Comparison of ENCODE assay signal across 25 mouse cellular contexts in the genomic region with DNA sequence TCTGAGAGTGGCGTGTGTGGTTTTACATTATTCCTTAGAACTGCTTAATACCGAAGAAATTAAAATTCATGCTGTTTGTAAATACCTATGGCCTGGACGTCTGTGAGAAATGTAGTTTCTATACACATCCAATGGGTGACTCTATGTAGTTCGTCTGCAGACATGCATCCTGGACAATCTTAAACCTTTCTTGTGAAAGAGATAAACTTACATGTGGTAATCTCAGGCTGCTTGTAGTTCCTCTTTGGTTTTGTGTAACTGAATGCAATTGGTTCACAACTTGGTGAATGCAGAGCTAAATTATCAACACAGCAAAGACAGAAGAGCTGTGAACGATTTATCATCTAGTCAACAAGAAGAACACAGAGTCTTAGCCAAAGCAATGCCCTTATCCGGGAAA. TPM values are rescaled to one million over a fixed set of nuclear protein-coding genes. Genes with fewer than 3 reads are reported as not detected.
DNase-seq lines count a peak whose midpoint lies in the region; ATAC-seq and TF ChIP-seq lines count a peak whose summit lies in the region.
"Had no signal": no experiment of that assay in that cellular context is flagged by ENCODE, and none has a peak within 500 bp of the region (broad histone marks: within the 10 kb centered on the region; RNA-seq: fewer than 3 reads in every experiment).

No protein-coding gene starts in this region.

- TF ChIP-seq RAD21 in MEL (IDR thresholded peaks at IDR 0.05; ENCODE audit: low read depth, low read length) = no peak

- peak; percentile 36 for ATAC-seq in common myeloid progenitor, adult 5-6 weeks (replicated peaks; ENCODE audit: low read depth, poor library complexity, severe bottlenecking)
- ATAC-seq in megakaryocyte, adult 5-6 weeks (ENCODE audit: poor library complexity, severe bottlenecking) = peak; percentile 81
- ATAC-seq in liver, embryonic 11.5 days (replicated peaks; ENCODE audit: low FRiP score) = no peak
- ATAC-seq: activated CD4-positive, CD25-positive, alpha-beta regulatory T cell, adult 4 months; CD4-positive, CD25-positive, alpha-beta regulatory T cell, adult 4 months; forebrain, embryonic 13.5 days; forebrain, embryonic 15.5 days; forebrain, postnatal 0 days; Patski had no signal

- DNase-seq in MEL (ENCODE audit: low read depth, low spot score) = peak; percentile 26
- no peak for DNase-seq in kidney, postnatal 25 days
- no peak for DNase-seq in cerebellum, postnatal 4 days (ENCODE audit: low spot score in 2 of 2)
- DNase-seq in liver, embryonic 11.5 days (ENCODE audit: low spot score) = no peak
- DNase-seq in spleen, postnatal 10 days (ENCODE audit: low spot score in 2 of 2) = no peak
- DNase-seq: adrenal gland, adult 8-10 months; adrenal gland, postnatal 14 days; B cell, adult 2 months; cerebellum, adult 11 months; cerebellum, adult 18-20 months; cerebellum, adult 9-10 months; cerebellum, postnatal 10 days; cerebellum, postnatal 25 days; forebrain, postnatal 0 days had no signal

- H3K4me2 ChIP-seq in liver, embryonic 11.5 days = no peak overlapping the region
- H3K4me2 ChIP-seq: embryonic facial prominence, embryonic 12.5 days; forebrain, embryonic 13.5 days; forebrain, embryonic 15.5 days had no signal

- H3K79me2 ChIP-seq in MEL (ENCODE audit: control insufficient read depth, insufficient read depth, low read length, poor library complexity) = no peaks in the 10 kb centered on the region

- H3K4me3 ChIP-seq in MEL (ENCODE audit: control insufficient read depth in 1 of 2, insufficient read depth in 1 of 2, low read depth in 2 of 2, low read length in 2 of 2) = no peak overlapping the region
- no peak overlapping the region for H3K4me3 ChIP-seq in liver, embryonic 11.5 days (ENCODE audit: low read depth, low read length)
- H3K4me3 ChIP-seq: embryonic facial prominence, embryonic 10.5 days; embryonic facial prominence, embryonic 12.5 days; forebrain, embryonic 13.5 days; forebrain, embryonic 15.5 days had no signal

- H3K36me3 ChIP-seq in MEL (ENCODE audit: control insufficient read depth in 1 of 2, insufficient read depth in 2 of 2, low read length in 2 of 2) = no peaks in the 10 kb centered on the region
- H3K36me3 ChIP-seq in liver, embryonic 11.5 days (ENCODE audit: control insufficient read depth, insufficient read depth, low read length) = no peaks in the 10 kb centered on the region
- H3K36me3 ChIP-seq: embryonic facial prominence, embryonic 10.5 days; embryonic facial prominence, embryonic 12.5 days; forebrain, embryonic 15.5 days; G1E had no signal

- no peaks in the 10 kb centered on the region; a peak in 1 of 4 replicates for H3K27me3 ChIP-seq in MEL (ENCODE audit: control insufficient read depth in 1 of 2, insufficient read depth in 2 of 2, low read length in 2 of 2)
- H3K27me3 ChIP-seq in liver, embryonic 11.5 days (replicated peaks; ENCODE audit: control insufficient read depth, insufficient read depth, low read length) = no peaks in the 10 kb centered on the region
- H3K27me3 ChIP-seq: CH12.LX; embryonic facial prominence, embryonic 12.5 days; forebrain, embryonic 13.5 days; forebrain, embryonic 15.5 days had no signal

- no peak overlapping the region for H3K27ac ChIP-seq in MEL (ENCODE audit: control insufficient read depth, low read depth, low read length)
- H3K27ac ChIP-seq in liver, embryonic 11.5 days (ENCODE audit: low read depth, low read length) = no peak overlapping the region
- H3K27ac ChIP-seq: embryonic facial prominence, embryonic 10.5 days; embryonic facial prominence, embryonic 12.5 days; forebrain, embryonic 13.5 days; forebrain, embryonic 15.5 days had no signal

- no peak overlapping the region for H3K9ac ChIP-seq in MEL (ENCODE audit: control insufficient read depth, low read depth, low read length, poor library complexity, severe bottlenecking)
- H3K9ac ChIP-seq in liver, embryonic 11.5 days (ENCODE audit: low read depth, low read length) = no peak overlapping the region
- H3K9ac ChIP-seq: embryonic facial prominence, embryonic 12.5 days; forebrain, embryonic 13.5 days; forebrain, embryonic 15.5 days; forebrain, postnatal 0 days had no signal

- peak; percentile 14 to 23; a peak in 1 of 4 replicates for TF ChIP-seq EP300 in MEL (IDR thresholded peaks at IDR 0.05; ENCODE audit: low read depth in 1 of 2, low read length in 2 of 2)

- TF ChIP-seq CTCF in MEL (IDR thresholded peaks at IDR 0.05 in 2 of 3, conservative IDR thresholded peaks at IDR 0.05 in 1 of 3; ENCODE audit: control insufficient read depth in 1 of 3, insufficient read depth in 1 of 3, low read depth in 2 of 3, low read length in 3 of 3, poor library complexity in 1 of 3, severe bottlenecking in 1 of 3) = no peak

- no peaks in the 10 kb centered on the region for H3K4me1 ChIP-seq in MEL (ENCODE audit: control insufficient read depth in 1 of 2, insufficient read depth in 2 of 2, low read length in 2 of 2)
- H3K4me1 ChIP-seq in liver, embryonic 11.5 days (replicated peaks; ENCODE audit: control insufficient read depth, insufficient read depth, low read length) = no peaks in the 10 kb centered on the region
- H3K4me1 ChIP-seq: embryonic facial prominence, embryonic 10.5 days; embryonic facial prominence, embryonic 12.5 days; forebrain, embryonic 13.5 days; forebrain, embryonic 15.5 days had no signal

- TF ChIP-seq POLR2A in MEL (IDR thresholded peaks at IDR 0.05; ENCODE audit: control insufficient read depth in 1 of 2, insufficient read depth in 1 of 2, low read depth in 1 of 2, low read length in 2 of 2, poor library complexity in 1 of 2) = no peak

- WGBS in liver, embryonic 11.5 days = 79% methylated on average over 6 of the region's 6 CpGs

- H3K9me3 ChIP-seq in MEL (replicated peaks; ENCODE audit: insufficient read depth, low read length) = no peaks in the 10 kb centered on the region
- no peaks in the 10 kb centered on the region for H3K9me3 ChIP-seq in liver, embryonic 11.5 days (ENCODE audit: control insufficient read depth, low read length)
- H3K9me3 ChIP-seq: embryonic facial prominence, embryonic 10.5 days; embryonic facial prominence, embryonic 12.5 days; forebrain, embryonic 13.5 days; forebrain, embryonic 15.5 days; G1E had no signal

TF ChIP-seq in MEL, 35 proteins besides CTCF, POLR2A, EP300 and RAD21:
- TF ChIP-seq RCOR1 (IDR thresholded peaks at IDR 0.05; ENCODE audit: low read depth, low read length) = peak; percentile 41; the same call in 1 of the 2 replicates
- TF ChIP-seq MEF2A (IDR thresholded peaks at IDR 0.05; ENCODE audit: extremely low read depth, insufficient replicate concordance, low read depth, low read length, poor library complexity, severe bottlenecking) = no peak
- TF ChIP-seq SIN3A (IDR thresholded peaks at IDR 0.05; ENCODE audit: low read length) = no peak
- TF ChIP-seq GATA1 (IDR thresholded peaks at IDR 0.05; ENCODE audit: low read depth, low read length) = peak; percentile 40; the same call in 1 of the 2 replicates
- no peak for TF ChIP-seq MAZ (IDR thresholded peaks at IDR 0.05; ENCODE audit: low read depth, low read length)
- TF ChIP-seq POLR2AphosphoS5 (IDR thresholded peaks at IDR 0.05; ENCODE audit: borderline replicate concordance, low read depth, low read length) = no peak
- no peak for TF ChIP-seq KAT2A (conservative IDR thresholded peaks at IDR 0.05; ENCODE audit: low read depth, low read length)
TF ChIP-seq in MEL: peak in this region for 2.

RNA-seq across cellular contexts. Expression of a gene that starts 44.2 kb away (rescaled TPM):
- not detected in 2 replicates for total RNA-seq in MEL (2012; rRNA removed)
- not detected for polyA plus RNA-seq in MEL (2012; ENCODE audit: insufficient read depth in 1 of 2, insufficient read length in 2 of 2, low read depth in 1 of 2, low replicate concordance in 2 of 2, missing spikeins in 1 of 2)
- total RNA-seq in common myeloid progenitor, adult 5-6 weeks (2017) = 0.37 TPM in 1 of 2 replicates, not detected in the other
- 2.5 and 3.6 TPM in 2 replicates for total RNA-seq in megakaryocyte, adult 5-6 weeks (2015)
- 2.4 and 2.8 TPM in 2 replicates for total RNA-seq in megakaryocyte, adult 5-6 weeks (2017)
- 0.81 and 1.4 TPM in 2 replicates for polyA plus RNA-seq in liver, embryonic 11.5 days (2014; fragmentation: Nextera tagmentation; extraction: Ambion mirVana)
- total RNA-seq: CH12.LX had no signal
- polyA plus RNA-seq: activated CD4-positive, CD25-positive, alpha-beta regulatory T cell, adult 4 months; CD4-positive, CD25-positive, alpha-beta regulatory T cell, adult 4 months; G1E had no signal
